Mouse (Mus musculus): ENCODE measurements around the gene Erc2.
A peak's percentile ranks its signal among the peaks of the same experiment; 100 is the strongest.

Erc2 gene

DNA sequence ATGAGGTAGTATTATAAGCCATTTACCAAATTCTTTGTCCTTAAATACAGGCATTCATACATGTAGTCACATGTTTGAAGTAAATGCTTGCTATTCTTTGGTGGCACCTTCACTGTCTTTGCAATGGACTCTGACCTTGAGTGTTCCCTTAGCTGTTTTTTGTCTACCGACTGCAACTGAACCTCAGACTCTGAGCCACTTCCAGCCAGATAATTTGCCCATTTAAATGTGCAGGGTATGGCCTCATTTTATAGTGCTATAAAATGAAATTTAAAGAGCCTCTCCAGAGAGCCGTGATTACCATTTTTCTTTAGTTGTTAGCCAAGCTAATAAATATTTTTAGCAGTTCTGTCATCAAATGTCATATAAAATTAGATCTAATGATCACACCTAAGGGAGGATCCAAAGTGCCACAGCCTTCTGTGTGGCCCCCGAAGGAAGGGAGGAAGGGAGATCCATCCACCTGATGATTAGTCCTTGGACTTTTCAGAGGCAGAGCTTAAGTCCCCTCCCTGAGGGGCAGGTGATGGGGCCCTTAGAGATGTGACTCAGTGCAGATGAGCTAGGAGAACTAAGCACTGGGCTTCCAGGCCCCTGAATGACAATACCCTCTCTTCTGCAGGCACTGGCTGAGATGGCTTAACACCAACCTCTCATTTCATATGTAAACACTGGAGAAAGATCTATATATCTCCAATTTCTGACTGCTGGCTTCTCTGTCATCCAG is 439.6 kb downstream of the Erc2 start:
- no peak for DNase-seq (ENCODE audit: low read depth, low spot score)

DNA sequence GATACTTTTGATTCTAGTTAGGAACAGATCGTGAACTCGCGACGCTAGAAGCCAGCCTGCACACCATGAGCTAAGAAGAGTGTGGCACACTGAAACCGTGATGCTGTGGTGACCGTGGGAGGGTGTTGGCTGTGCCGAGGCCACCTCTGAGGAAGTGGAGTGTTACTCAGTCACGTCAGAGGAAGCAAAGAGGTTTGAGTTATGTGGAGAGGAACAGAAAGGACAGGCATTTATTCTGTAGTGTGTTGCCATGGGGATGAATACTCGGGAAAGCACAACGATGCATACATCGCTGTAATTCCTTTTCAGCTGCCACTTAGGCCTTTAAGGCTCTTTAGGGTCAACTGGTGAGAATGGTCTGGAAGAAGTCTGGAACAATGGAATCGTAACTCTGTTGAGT is 445.8 kb downstream of the Erc2 start:
- DNase-seq (ENCODE audit: low read depth, low spot score): peak; percentile 61

DNA sequence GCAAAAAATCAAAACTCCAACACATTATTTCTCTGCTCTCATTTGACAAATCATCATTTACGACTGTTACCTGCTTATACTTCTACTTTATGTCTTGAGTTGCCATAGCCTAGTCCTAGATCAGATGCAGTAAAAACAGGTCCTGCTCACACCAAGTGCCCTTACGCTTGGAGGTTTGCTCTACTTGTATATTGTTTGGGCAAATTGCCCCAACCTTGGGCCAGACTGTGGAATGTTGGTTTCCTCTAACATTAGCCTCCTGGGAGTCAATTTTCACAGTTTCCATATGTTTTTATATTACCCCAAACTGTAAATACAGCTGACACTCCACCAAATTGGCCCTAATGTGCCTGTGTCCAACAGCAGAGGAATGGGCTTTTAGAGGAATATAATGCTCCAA is 447.6 kb downstream of the Erc2 start:
- no peak for DNase-seq (ENCODE audit: low read depth, low spot score)

DNA sequence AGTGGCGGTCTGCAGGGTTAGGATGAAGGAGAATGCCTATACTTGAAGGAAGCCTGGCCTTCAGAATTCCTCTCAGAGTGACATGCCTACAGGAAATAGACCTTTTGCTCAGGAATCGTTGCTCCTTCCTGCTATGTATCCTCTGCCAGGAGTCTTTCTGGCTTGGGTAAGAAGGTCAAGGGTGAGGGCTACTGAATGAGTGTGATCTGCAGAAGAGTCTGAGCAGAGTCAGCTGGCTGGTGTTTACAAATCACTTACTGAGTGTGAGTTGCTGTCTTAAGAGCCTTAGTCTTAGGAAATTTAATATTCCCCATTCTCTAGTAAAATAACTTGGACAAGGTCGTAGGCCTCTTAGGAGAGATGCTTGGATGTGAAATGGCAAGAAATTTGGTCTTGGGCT is 450.3 kb downstream of the Erc2 start:
- DNase-seq (ENCODE audit: low read depth, low spot score): no peak

DNA sequence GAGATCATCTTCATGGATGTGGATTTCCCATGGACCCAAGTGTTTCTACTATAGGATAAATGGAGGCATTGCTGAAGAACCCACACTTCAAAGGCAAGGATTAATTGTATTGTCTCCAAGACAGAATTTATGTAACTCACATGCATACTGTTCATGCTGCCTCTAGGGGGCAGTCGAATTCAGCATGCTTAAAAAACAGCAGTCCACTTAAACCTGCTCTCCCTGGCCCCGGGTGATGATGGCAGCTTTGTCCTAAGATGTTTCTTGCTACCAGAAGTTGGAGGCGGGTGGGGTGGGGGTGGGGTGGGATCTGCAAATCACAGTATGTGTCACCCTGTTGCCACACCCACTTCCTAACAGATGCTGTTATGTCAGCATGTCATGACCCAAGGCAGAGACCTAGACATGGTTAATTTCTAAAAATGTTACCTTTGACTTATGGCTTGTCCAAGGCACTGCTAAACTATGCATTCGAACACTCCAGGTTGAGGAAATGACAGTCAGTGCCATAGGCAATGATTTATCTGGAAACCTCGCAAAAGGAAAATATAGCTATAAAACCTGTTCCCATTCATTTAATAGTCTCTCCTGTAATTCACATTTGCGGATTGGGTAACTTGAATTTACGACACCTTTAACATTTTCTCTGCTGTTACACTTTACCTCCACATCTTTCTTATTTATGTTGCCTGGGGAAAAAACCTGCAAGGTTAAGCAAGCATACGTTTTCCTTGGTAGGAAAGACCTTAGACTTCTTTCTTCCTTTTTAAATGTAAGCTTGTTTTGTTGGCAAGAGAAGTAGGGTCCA is 467.6 kb downstream of the Erc2 start:
- DNase-seq (ENCODE audit: low read depth, low spot score): peak; percentile 85

DNA sequence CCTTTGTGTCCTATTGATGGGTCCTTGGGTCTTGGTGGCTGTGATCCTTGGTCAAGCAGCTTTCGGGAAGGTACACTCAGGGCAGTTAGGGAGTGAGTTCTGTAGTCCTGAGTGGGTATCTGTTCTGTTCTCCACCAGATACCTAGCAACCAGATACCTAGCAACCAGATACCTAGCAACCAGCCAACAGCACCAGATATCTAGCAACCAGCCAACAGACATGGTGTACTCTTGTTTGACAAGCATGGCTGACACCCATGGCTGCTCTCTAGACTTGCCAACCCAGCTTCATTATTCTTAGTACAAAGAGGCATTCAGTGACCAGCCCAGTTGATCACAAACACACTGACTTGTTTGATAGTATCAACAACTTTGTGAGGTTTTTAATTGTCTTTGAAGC is 469.1 kb downstream of the Erc2 start:
- no peak for DNase-seq (ENCODE audit: low read depth, low spot score)

DNA sequence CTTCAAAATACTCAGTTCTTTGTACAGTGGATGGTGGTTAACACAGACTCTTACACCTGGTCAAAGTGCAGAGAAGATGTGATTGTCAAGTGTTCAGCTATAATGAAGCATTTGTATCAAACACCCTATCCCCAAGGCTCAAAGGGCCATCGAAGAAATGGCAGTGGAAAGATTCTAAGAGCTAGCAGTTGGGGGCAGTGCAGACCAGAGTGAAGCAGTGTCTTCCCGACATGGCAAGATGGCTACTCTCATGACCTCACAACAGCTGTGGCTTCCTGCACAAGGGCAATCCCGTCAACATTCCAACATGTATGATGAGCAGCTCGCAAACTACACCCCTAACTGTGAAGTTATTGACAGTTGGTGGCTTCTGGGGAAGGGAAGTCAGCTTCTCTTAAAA is 471.0 kb downstream of the Erc2 start:
- peak; percentile 25 for DNase-seq (ENCODE audit: low read depth, low spot score)

DNA sequence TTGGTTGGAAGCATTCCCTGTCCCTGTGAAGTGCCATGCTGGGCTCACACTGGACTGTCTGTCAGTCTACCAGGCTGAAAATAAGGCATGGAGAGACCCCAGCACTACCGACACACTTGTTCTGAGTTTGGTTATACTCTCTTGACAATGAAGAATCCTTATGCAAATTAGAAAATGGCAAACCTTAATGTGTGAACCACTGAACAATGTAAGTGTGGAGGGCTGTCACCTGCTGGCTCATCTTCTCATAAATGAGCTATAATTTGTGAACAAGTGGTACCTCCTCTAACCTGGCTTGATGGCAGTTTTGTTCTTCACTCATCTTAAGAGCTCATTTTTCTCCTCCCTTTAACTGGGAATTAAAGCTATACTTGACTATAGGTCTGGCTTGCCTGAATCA is 471.7 kb downstream of the Erc2 start:
- DNase-seq (ENCODE audit: low read depth, low spot score): no peak

DNA sequence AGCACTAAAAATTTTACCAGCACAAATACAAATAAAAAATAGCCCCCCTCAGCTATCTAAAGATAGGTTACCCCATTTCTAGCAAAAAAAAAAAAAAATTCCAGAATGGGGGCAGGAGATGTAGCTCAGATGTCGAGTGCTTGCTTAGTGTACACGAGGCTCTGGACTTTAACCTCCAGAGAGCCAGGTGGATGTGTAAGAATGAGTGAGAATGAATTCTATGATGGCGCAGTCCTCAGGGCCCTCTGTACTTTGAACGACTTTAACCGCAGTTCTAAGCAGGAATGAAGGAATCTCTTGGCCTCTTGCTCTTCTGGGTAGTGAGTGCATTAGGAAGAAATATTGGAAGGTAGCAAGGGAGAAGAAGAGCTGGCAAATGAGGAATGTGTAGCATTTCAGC is 476.9 kb downstream of the Erc2 start:
- DNase-seq (ENCODE audit: low read depth, low spot score): no peak

DNA sequence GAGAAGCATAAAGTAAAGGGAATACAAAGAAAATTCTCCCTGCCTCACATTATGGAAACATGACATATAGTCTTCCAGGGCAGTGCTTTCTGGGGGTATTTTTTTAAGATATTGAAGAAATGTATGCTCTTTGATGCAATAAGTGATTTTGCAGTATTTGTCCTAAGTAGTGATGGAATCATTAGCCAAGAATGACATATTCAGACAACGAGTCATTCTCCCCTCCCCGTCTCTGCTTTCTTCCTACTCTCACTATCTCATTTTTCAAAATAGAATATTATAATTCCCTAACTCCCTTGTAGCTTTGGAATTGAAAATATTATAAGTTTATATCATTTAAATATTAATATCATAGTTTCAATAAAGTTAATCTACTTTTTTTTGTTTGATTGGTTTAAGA is 490.9 kb downstream of the Erc2 start:
- DNase-seq (ENCODE audit: low read depth, low spot score): no peak

DNA sequence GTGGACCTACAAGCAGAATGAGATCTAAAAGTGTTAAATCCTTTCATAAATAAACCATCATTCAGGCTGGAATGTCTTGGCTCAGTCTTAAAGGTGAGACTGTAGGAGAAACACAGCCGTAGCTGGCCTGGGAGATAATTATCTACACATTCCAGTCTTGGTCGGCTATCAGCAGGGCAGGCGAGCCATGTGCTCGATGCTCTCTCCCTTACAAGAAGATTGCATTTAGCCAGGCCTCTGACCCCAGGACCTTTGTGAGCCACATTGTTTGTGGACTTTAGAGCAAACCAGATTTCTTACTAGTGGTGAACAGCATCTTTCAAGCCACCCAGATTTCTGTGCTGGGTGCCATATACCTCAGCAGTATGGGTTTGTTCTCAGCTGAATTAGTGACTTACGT is 498.6 kb downstream of the Erc2 start:
- DNase-seq (ENCODE audit: low read depth, low spot score): no peak

DNA sequence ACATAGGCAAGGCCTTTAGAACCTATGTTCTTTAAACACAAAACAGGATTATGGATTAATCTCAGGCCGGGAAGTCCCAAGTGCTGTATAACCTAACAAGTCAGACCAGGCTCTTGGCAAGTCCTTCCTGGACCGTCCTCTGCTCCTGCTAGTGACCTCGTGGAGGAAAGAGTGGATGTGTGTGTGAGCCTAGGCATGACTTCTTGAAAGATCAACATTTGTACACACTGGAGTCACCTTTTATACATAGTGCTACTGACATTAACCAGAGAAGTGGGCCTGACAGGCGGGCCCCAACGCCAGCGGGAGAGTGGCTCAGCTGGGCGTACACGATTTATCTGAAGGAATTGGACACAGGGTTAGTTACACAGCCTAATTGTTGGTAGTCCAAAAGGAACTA is 504.6 kb downstream of the Erc2 start:
- no peak for DNase-seq (ENCODE audit: low read depth, low spot score)

DNA sequence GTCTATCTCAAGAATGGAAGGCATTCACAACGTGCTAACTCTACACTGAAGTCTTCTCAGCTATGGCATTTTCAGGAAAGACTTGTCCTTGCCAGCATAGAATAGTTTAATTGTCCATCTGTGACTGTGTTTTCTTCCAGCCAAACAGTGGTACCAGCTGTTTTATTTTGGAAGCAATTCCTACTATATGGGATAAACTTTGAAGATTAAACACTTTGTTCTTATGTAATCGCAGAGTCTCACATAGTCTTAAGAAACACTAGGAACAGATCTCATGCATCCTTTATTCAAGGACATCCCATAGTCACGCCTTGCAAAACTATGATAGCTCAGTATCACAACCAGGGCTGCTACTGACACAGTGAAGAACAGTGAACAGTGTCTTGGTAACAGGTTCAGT is 506.8 kb downstream of the Erc2 start:
- DNase-seq (ENCODE audit: low read depth, low spot score): no peak

DNA sequence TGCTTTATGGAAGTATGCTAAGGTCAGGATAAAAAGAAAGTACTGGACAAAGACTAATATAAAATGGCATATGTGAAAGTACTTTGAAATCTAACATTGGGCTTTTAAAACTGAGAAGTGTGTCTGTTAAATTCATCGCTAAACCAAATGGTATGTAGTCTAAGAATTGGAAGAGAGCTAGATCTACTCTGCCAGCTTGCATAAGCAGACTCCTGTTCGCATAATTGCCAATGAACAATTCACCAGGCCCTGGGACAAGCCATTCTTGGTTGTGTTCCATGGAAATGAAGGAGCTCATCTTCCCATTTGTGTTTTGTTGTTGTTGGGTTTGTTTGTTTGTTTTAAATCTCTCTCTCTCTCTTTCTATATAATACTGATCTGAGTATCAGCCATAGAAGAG is 521.8 kb downstream of the Erc2 start:
- no peak for DNase-seq (ENCODE audit: low read depth, low spot score)

DNA sequence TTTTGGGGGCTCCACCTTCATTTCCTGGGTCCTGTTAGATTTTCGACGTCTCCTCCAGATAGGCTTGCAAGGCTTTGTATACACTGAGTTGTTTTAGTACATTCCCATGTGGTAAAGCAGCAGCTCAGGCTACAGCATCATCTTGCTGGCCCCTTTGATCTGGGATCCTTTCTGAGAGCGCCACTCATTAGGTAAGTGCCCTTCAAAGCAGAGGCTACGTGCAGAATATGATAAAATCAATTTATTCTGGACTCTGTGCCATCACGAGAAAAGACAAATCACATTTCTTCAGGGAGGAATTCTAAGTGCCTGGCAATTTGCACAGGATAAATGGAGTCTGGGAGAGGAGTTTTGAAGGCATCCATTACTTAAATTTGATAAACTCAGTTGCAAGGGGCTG is 525.0 kb downstream of the Erc2 start:
- peak; percentile 19 for DNase-seq (ENCODE audit: low read depth, low spot score)

DNA sequence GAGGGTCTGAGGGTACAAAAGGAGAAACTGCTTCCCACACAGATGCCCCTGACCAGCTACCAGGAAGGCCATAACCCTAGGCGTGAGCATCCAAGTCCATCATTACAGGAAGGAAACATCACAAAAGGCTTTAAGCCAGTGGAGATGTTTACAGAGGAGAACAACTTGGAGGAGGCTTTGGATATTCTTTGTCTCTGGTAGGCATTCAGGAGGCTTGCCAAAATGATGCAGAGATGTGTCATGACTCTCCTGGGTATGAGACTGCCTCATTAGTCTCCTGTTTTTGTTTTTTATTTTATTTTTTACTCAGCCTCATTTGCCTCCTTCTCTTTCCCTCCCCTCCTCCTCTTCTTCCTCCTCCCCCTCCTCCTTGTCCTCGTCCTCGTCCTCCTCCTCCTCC is 528.7 kb downstream of the Erc2 start:
- no peak for DNase-seq (ENCODE audit: low read depth, low spot score)

DNA sequence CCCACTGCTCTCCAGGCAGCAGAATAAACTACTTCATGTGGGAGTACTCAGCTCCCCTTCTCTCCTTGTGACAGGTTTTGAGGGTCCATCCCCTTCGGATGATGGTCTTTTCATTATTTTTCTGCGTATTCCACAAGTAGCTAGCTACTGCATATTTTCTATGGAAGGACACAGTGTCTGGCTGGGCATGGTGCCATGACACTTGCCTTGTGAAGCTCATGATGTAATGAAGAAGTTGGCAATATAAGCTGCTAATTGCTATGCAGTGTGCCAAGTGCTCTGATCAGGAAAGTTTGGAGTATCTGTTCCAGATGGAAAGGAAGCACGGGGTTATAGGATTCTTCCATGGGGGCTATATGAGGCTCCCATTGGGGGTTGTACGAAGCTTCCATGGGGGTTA is 533.5 kb downstream of the Erc2 start:
- no peak for DNase-seq (ENCODE audit: low read depth, low spot score)

DNA sequence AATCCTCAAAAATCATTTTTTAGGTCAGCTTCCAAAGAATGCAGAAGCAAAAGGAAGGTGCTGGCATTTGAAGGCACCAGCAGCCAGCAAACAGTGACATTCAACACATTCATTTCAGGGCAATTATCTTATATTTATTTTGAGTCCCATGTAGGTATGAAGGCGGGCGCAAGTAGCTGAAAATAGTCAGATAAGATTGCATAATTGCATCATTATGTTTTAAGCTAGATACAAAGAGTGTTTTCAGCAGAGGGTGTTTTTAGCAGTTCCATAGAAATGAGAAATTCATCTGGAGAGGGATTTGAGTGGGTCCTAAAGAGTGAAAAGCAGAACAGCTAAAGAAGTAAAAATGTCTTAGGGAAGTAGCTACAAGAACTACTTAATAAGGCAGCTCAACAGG is 538.6 kb downstream of the Erc2 start:
- DNase-seq (ENCODE audit: low read depth, low spot score): no peak

DNA sequence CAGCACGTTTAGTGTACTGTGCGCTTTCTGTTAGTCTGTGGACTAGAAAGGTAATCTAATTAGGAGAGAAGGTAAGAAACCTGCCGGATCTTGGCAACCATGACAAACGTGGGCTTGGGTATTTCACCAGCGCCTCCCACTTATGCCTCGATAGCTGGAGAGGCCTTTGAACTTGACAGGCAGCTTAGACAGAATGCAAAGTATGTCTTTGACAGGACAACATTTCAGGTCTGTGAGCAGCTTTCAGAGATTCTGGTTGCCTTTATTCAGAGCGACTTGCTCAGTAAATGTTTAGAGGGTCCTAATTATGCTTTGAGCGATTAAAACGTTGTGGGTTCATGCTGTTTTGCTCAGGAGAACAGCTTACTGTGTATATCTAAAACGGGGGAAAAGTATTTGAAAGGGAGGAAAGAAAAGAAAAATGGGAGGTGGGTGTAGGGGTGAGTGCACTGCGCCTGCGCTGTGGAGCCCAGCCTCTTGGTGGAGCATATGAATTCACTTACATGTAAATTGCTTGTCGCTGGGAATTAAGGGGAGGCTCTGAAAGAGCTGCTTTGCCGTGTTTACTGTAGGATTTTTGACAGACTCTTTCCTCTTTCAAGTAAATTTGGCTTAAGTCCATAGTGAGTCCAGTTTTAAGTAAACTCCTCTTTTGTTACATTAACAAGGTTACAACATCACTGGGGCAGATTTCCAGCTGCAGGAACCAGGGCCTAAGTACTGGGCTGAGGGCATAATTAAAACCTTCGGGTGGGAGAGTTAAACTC is 542.6 kb downstream of the Erc2 start:
- peak; percentile 34 for DNase-seq (ENCODE audit: low read depth, low spot score)

DNA sequence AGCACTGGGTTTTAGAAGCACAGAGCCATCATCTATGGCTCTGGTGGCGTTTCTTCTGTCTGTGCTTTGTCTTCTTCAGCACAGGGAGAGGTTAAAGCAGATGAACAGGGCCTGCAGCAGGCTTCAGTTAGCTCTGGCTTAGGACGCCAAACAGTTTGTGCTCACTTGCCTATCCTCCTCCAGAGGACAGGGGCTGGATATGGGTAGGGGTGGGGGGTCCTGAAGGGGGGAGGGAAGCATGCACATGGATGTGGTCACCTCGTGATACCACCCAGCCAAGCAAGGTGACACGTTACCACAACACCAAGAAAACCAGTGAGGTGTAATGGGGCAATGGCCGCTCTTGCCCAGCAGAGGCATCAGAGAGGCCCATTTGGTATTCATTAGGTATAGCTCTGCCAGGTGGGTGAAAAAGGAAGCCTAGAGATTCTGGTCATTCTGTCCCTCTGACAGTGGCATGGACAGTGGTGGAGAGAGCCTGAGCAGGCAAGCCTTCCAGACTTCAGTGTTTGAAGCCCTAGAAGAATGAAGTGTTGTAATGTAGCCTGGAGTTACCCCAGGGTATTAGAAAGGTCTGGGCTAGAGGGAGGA is 543.5 kb downstream of the Erc2 start:
- no peak for DNase-seq (ENCODE audit: low read depth, low spot score)

DNA sequence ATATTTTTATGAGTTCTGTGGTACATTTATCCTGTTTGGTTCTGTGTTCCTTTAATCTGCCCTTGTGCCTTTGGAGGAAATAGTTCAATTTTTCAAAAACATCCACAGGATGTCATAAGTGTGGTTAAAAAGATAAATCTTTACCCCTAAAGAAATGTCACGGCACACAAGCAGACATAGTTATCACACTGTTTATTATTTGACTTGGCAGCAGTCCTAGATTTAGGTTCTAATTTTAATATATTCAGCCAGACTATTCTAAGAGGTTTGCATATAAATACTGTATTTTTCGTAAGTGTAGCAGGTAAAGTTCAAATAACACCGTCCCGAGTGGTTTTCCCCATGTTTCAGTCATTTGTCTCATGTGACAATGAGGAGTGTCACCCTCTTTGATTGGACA is 548.5 kb downstream of the Erc2 start:
- DNase-seq (ENCODE audit: low read depth, low spot score): no peak

DNA sequence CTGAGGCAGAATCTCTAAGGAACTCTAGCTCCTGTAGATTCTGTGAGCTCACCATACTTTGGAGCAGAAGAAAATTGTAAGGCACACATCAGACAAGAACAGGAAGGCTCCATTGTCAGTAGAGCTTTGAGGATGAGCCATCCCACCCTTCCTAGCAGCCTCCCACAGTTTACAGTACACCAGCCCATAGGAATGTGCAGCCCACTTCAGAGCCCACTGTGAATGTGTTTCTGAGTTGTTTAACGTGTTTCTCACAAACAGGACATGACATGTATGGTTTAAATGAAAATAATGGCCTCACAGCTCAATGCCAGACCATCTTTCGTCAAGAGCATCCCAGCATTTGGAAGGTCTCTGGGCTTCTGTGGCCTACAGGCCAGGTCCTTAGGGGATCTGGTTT is 549.1 kb downstream of the Erc2 start:
- no peak for DNase-seq (ENCODE audit: low read depth, low spot score)
